Mouse (Mus musculus) Patski (cell line): ENCODE results near the gene Hao1. TPM values are rescaled to one million over a fixed set of nuclear protein-coding genes. Genes with fewer than 3 reads are reported as not detected.

ENCODE experiments used
- ATAC-seq: fragments of 100-300 bp; one replicate; pipeline ENCODE4 v1.8.0; 2021
- CTCF ChIA-PET: fragments of 350-600 bp; sonication (Branson Sonifier 250); formaldehyde crosslinking; loops from one replicate; lab custom pipeline; 2022; ENCODE audit warnings: inconsistent platforms; lab: Charles Lee
- POLR2A ChIA-PET: fragments of 350-600 bp; sonication (Branson Sonifier 250); formaldehyde crosslinking; loops from one replicate; lab custom pipeline; 2022; ENCODE audit warnings: antibody characterized with exemption, inconsistent platforms; lab: Charles Lee
- DNase-seq: peaks from one replicate; pipeline ENCODE4 v3.0.0-alpha.2; 2011; ENCODE audit warnings: low read depth, low spot score
- H3K27me3 ChIP-seq: fragments of 371-371 bp; one replicate; pipeline ENCODE4 v1.5.1; 2021
- CTCF ChIP-seq: fragments of 100-300 bp; IDR thresholded peaks from one replicate; pipeline ENCODE4 v1.5.1; 2021
- in situ Hi-C: fragments of 300-500 bp; cut with MboI; formaldehyde crosslinking; loops from 3 replicates; pipeline ENCODE4 v1.11.1; 2018; ENCODE audit warnings: low pct_unique_long_range_greater_than_20kb, mixed read lengths
- polyA plus RNA-seq: library from polyadenylated mRNA; unstranded; gene quantifications from one replicate; pipeline ENCODE4 v1.2.3, GENCODE M21; 2021

The Hao1 gene
- not detected for polyA plus RNA-seq

GRCm38 (mm10) chr2:134554221-134554727, at the start of gene Hao1:
TSS of gene Hao1 (minus strand) at chr2:134554368.
- no peak for TF ChIP-seq CTCF
- ChIA-PET POLR2A (no interaction called here), CTCF (no interaction called here)
- peaks cover 18% of the 10 kb centered on the region for H3K27me3 ChIP-seq
- ATAC-seq (no peak), DNase-seq (no peak)
- in situ Hi-C loops = loop anchor here (10.0 kb wide), 1 partner anchor 121 kb away; no protein-coding TSS in a partner anchor

- in situ Hi-C loops = no loop called here
- ATAC-seq = no peak
- TF ChIP-seq CTCF = no peak
- no peak for DNase-seq
- H3K27me3 ChIP-seq = no peaks in the 10 kb centered on the region
- POLR2A ChIA-PET = no interaction called here
- CTCF ChIA-PET = no interaction called here
These were observed 37.0 kb upstream of the Hao1 start for GRCm38 (mm10) chr2:134591081-134591694.

DNA sequence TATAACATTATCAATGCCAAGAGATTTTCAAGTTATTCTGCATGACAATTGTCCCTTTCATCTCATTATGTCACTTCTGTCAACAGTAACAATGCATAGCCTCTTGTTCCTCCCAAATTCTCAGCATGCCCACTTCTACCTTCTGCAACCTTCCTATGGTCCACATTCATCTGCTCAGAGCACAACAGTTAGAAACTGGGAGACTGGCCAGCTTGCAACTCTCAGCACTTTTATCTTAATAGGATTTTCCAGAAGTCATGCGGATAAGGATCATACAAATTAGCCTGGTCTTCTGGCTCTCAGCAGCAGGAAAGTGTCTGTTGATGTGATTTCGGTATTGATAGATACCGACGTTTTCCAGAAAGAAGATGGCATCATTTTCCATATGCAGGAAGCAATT, 31.1 kb upstream of the Hao1 start:
- CTCF ChIA-PET = interaction anchor here (1.4 kb wide), 1 partner anchor 16 kb away, joined by 3 read pairs; no protein-coding TSS in a partner anchor
- ATAC-seq = no peak
- TF ChIP-seq CTCF = no peak
- POLR2A ChIA-PET = no interaction called here
- peaks cover 3% of the 10 kb centered on the region for H3K27me3 ChIP-seq
- DNase-seq = no peak
- in situ Hi-C loops = no loop called here

DNA sequence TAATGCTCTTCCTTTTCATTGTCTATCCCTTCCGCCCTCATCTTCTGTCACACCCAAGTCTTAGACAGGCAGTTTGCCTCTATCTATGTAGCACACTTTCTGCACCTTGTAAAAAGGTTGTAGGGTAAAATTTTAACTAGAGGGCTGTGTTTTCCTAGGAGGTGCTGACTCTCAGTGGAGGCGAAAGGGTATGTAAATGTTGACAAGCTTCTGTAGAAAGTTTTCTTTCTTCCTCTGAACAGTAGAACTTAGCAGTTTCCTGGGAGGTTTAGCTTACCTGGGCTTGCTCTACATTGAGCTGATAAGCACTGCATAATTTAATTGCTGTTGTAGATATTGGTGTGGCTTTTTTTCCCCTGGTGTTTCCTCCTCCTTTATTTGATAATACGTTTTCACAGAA, 5.3 kb upstream of the Hao1 start:
- in situ Hi-C loops = loop anchor here (10.0 kb wide), 1 partner anchor 115 kb away; no protein-coding TSS in a partner anchor
- ATAC-seq = no peak
- ChIA-PET POLR2A (no interaction called here), CTCF (interaction anchor here (1.9 kb wide), 1 partner anchor 10 kb away, joined by 4 read pairs; no protein-coding TSS in a partner anchor)
- no peak for TF ChIP-seq CTCF
- DNase-seq = no peak
- peaks cover 15% of the 10 kb centered on the region for H3K27me3 ChIP-seq

GRCm38 (mm10) chr2:134552358-134552757, 1.8 kb downstream of the Hao1 start:
- CTCF ChIA-PET = interaction anchor here (0.8 kb wide), 1 partner anchor 121 kb away, joined by 3 read pairs; no protein-coding TSS in a partner anchor

DNA sequence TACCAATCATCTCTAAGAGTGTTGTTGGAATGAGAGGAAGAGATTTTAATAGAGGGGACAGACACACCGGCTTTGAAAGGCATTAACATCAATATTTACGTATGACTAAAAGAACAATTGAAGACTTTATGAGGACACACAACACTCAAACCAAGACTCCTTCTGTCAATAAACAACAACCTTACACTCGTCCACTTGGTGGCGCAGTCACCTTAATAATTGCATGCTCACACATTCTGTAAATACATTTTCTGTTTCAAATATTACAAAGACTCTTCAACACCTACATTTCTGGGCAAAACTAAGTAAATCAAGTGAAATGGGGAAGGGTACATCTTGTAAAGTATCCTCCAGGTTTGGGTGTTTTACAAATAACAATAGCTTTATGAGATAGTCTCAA, 4.4 kb downstream of the Hao1 start:
- in situ Hi-C loops = loop anchor here (5.0 to 10.0 kb wide), 2 partner anchors 125 to 778 kb away; no protein-coding TSS in a partner anchor
- CTCF ChIA-PET = interaction anchor here (0.9 to 4.3 kb wide), 7 partner anchors 9 to 125 kb away, joined by 3 to 23 read pairs (median 3); no protein-coding TSS in a partner anchor
- peak; percentile 58 for TF ChIP-seq CTCF
- POLR2A ChIA-PET = interaction anchor here (0.6 kb wide), 1 partner anchor 20 kb away, joined by 3 read pairs; no protein-coding TSS in a partner anchor
- ATAC-seq (no peak), DNase-seq (peak; percentile 4)
- H3K27me3 ChIP-seq = peaks cover 43% of the 10 kb centered on the region

More at GRCm38 (mm10) chr2:134552358-134552757, 1.8 kb downstream of the Hao1 start:
- DNase-seq (no peak), ATAC-seq (no peak)
- no peak for TF ChIP-seq CTCF
- H3K27me3 ChIP-seq = peaks cover 27% of the 10 kb centered on the region
- in situ Hi-C loops = loop anchor here (10.0 kb wide), 1 partner anchor 122 kb away; no protein-coding TSS in a partner anchor
- POLR2A ChIA-PET = no interaction called here

GRCm38 (mm10) chr2:134545116-134545515, 9.1 kb downstream of the Hao1 start:
- TF ChIP-seq CTCF = no peak
- in situ Hi-C loops = loop anchor here (5.0 kb wide), 1 partner anchor 782 kb away; no protein-coding TSS in a partner anchor
- no peak for DNase-seq
- ChIA-PET CTCF (interaction anchor here (0.6 kb wide), 1 partner anchor 10 kb away, joined by 3 read pairs; no protein-coding TSS in a partner anchor), POLR2A (no interaction called here)
- peaks cover 34% of the 10 kb centered on the region for H3K27me3 ChIP-seq
- ATAC-seq = peak; percentile 39

DNA sequence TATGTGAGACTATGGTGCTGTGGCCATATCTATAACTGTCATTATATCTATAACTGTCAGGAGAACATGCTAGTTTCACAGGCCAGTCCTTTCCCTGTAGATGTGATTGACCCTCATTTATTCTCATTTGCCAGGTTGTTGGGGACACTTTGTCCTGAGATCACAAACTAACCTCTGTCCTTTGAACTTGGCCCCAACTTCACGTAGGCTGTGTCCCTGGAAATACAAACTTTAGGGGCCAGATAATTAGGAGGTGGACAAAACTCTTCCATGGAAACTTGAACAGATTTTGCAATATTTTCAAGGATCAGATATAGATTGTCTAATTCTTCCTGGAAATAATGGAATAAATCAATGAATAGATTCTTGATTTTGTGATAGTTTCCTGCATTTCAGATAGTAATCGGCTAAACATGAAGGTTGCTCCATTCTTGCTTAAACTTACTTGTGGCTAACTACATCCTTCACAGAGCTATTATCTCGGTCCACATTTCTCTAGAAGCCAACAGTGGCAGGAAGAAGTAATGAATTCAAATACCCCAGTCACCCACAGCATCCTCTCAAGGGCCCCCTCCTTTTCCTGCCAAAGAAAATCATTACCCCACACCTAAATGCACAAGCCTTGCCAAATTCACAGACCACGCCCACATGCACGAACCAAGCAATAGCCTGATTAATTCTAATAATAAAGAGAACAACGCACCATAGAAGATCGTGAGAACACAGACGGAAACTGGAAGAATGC, 9.7 kb downstream of the Hao1 start:
- no peak for DNase-seq
- ChIA-PET POLR2A (no interaction called here), CTCF (interaction anchor here (0.6 to 2.1 kb wide), 2 partner anchors 9 to 128 kb away, joined by 3 to 4 read pairs; no protein-coding TSS in a partner anchor)
- peaks cover 34% of the 10 kb centered on the region for H3K27me3 ChIP-seq
- ATAC-seq = no peak
- in situ Hi-C loops = loop anchor here (5.0 kb wide), 1 partner anchor 783 kb away; no protein-coding TSS in a partner anchor
- no peak for TF ChIP-seq CTCF

GRCm38 (mm10) chr2:134543501-134543900, 10.7 kb downstream of the Hao1 start:
- CTCF ChIA-PET = interaction anchor here (1.0 to 2.1 kb wide), 3 partner anchors 9 to 784 kb away, joined by 3 to 4 read pairs (median 3); no protein-coding TSS in a partner anchor
- peaks cover 33% of the 10 kb centered on the region for H3K27me3 ChIP-seq
- ATAC-seq = no peak
- TF ChIP-seq CTCF = peak; percentile 16
- in situ Hi-C loops = no loop called here
- no peak for DNase-seq
- POLR2A ChIA-PET = interaction anchor here (0.6 kb wide), 1 partner anchor 1857 kb away, joined by 4 read pairs; the partner anchor contains the start of gene Shld1

GRCm38 (mm10) chr2:134541019-134541418, 13.1 kb downstream of the Hao1 start:
- no peak for DNase-seq
- in situ Hi-C loops = no loop called here
- no peak for ATAC-seq
- ChIA-PET CTCF (interaction anchor here (0.6 to 1.2 kb wide), 2 partner anchors 9 to 10 kb away, joined by 3 read pairs; no protein-coding TSS in a partner anchor), POLR2A (no interaction called here)
- peak; percentile 5 for TF ChIP-seq CTCF
- H3K27me3 ChIP-seq = peaks cover 27% of the 10 kb centered on the region
